Mouse (Mus musculus) liver, embryonic 14.5 days (tissue): ENCODE data around the gene Gm10073. TPM values are rescaled to one million over a fixed set of nuclear protein-coding genes. Genes with fewer than 3 reads are reported as not detected.
"Not testable (repeated sequence)": the region's sequence is repeated elsewhere in the genome, so short reads cannot be mapped to it uniquely, and the experiment has no call there.

ENCODE experiments used
- ATAC-seq: fragments of 200-750 bp; cut with Nextera tagmentation; 2 replicates; pipeline ENCODE4 v1.8.0; 2017; ENCODE audit warnings: moderate number of reproducible peaks, mild to moderate bottlenecking, moderate library complexity; ENCODE audit not compliant: insufficient read depth
- DNase-seq, 3 experiments: peaks; one replicate each; pipeline ENCODE4 v3.0.0-alpha.2; 2012 to 2013; ENCODE audit warnings: low read depth in 3 of 3, low spot score in 3 of 3
- H3K27ac ChIP-seq: fragments of 300-500 bp; sonication (generic); 2 replicates; pipeline ENCODE4 v1.5.1; 2014; ENCODE audit warnings: moderate library complexity, mild to moderate bottlenecking, control low read depth, inconsistent platforms
- H3K27me3 ChIP-seq: fragments of 300-500 bp; sonication (generic); 2 replicates; pipeline ENCODE4 v1.6.1; 2014; ENCODE audit warnings: mild to moderate bottlenecking, low read length, moderate library complexity; ENCODE audit not compliant: control insufficient read depth, insufficient read depth
- H3K36me3 ChIP-seq: fragments of 300-500 bp; sonication (generic); replicated peaks from 2 replicates; pipeline ENCODE4 v1.6.1; 2014; ENCODE audit warnings: low read depth; ENCODE audit not compliant: control insufficient read depth, insufficient read depth
- H3K4me1 ChIP-seq, 2 experiments: fragments of 200-500 bp in 1 of 2; fragments of 300-500 bp in 1 of 2; sonication (generic) in 1 of 2; replicated peaks; 2 replicates each; pipeline ENCODE4 v1.6.1; 2012 to 2014; ENCODE audit warnings: antibody characterized with exemption in 1 of 2, inconsistent platforms in 1 of 2, low read length in 1 of 2; ENCODE audit not compliant: control insufficient read depth in 2 of 2, insufficient read depth in 2 of 2
- H3K4me2 ChIP-seq: fragments of 300-500 bp; sonication (generic); 2 replicates; pipeline ENCODE4 v1.6.1; 2014; ENCODE audit warnings: low read depth, mild to moderate bottlenecking, control low read depth, moderate library complexity
- H3K4me3 ChIP-seq, 2 experiments: fragments of 200-500 bp in 1 of 2; fragments of 300-500 bp in 1 of 2; sonication (generic) in 1 of 2; 2 replicates each; pipeline ENCODE4 v1.5.1; 2012 to 2014; ENCODE audit warnings: low read depth in 2 of 2, low read length in 2 of 2, mild to moderate bottlenecking in 2 of 2, control low read depth in 1 of 2, inconsistent platforms in 1 of 2, moderate library complexity in 1 of 2; ENCODE audit not compliant: insufficient read depth in 1 of 2
- H3K9ac ChIP-seq: fragments of 300-500 bp; sonication (generic); replicated peaks from 2 replicates; pipeline ENCODE4 v1.6.1; 2014; ENCODE audit warnings: mild to moderate bottlenecking, control low read depth, moderate library complexity
- H3K9me3 ChIP-seq: fragments of 300-500 bp; sonication (generic); 2 replicates; pipeline ENCODE4 v1.6.1; 2016; ENCODE audit warnings: low read length, mixed read lengths; ENCODE audit not compliant: control insufficient read depth
- CTCF ChIP-seq: IDR thresholded peaks from 2 replicates; pipeline ENCODE4 v1.5.1; 2016; ENCODE audit warnings: antibody characterized with exemption, low read depth, control low read depth
- EP300 ChIP-seq: IDR thresholded peaks from 2 replicates; pipeline ENCODE4 v1.6.1; 2016; ENCODE audit warnings: antibody characterized with exemption, low read depth
- WGBS: fragments of 180-500 bp; shearing (Covaris S2); extraction: QIAGEN DNeasy Blood & Tissue Kit; methylation state at CpG from one replicate; pipeline ENCODE4 v1.1.7; 2014; ENCODE audit not compliant: insufficient replicate concordance; 5-methylcytosine and 5-hydroxymethylcytosine counted together
- polyA plus RNA-seq, 2 experiments: library from polyadenylated mRNA; depleted of rRNA in 1 of 2; stranded (reverse) in 1 of 2; unstranded in 1 of 2; fragments of >200 nt; fragmentation: Nextera tagmentation in 1 of 2; extraction: Ambion mirVana in 1 of 2; gene quantifications; 2 replicates each; pipeline versions ENCODE4 v1.2.1 to v1.2.3; 2012 to 2014

Gene Gm10073
- polyA plus RNA-seq (2012; rRNA removed), result 61.5 and 76.5 TPM in 2 replicates
- 8.8 and 12.3 TPM in 2 replicates for polyA plus RNA-seq (2014; fragmentation: Nextera tagmentation; extraction: Ambion mirVana)

DNA sequence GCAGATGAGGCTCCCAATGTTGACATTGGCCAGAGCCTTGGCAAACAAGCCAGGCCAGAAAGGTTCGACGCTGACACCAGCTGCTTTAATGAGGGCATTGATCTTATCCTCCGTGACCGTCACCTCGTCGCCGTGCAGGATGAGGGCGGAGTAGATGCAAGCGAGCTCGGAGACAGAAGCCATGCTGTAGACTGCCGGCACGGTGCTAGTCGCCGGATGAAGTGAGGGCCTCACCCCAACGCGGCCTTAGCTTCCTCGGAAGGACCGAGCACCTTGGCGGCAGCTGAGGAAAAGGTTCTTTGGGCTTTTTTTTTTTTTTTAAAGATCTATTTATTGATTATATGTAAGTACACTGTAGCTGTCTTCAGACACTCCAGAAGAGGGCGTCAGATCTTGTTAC lies at the start of gene Gm10073:
TSS of gene Gm10073 (minus strand) at position 294 of the 400 bp plus-strand sequence.
- DNase-seq, H3K36me3 ChIP-seq, H3K4me2 ChIP-seq, H3K9ac ChIP-seq, ATAC-seq, H3K4me3 ChIP-seq, H3K4me1 ChIP-seq, H3K9me3 ChIP-seq, H3K27me3 ChIP-seq, H3K27ac ChIP-seq: not testable (repeated sequence)
- WGBS, result 35% methylated on average over 20 of the region's 20 CpGs

- H3K4me1 ChIP-seq, result 0 out of 4 replicates have a peak, but pooled peaks cover 0 to 8% of the 10 kb centered on the region in 2 experiments
- no peak overlapping the region for H3K27ac ChIP-seq
- TF ChIP-seq CTCF, result no peak
- no peak for TF ChIP-seq EP300
Observed at GRCm38 (mm10) chr8:106623016-106623415, 49.8 kb upstream of the Gm10073 start.

GRCm38 (mm10) chr8:106620488-106620887 lies 47.2 kb upstream of the Gm10073 start:
- ATAC-seq (no peak), DNase-seq (no peak)
- no peak overlapping the region for H3K4me2 ChIP-seq
- TF ChIP-seq CTCF, result no peak
- TF ChIP-seq EP300, result no peak
- H3K36me3 ChIP-seq, result no peaks in the 10 kb centered on the region
- no peaks in the 10 kb centered on the region for H3K9me3 ChIP-seq
- no peak overlapping the region for H3K4me3 ChIP-seq
- no peak overlapping the region for H3K27ac ChIP-seq
- 67% methylated on average over 2 of the region's 2 CpGs for WGBS
- H3K9ac ChIP-seq, result no peak overlapping the region
- H3K27me3 ChIP-seq, result no peaks in the 10 kb centered on the region
- 0 out of 4 replicates have a peak, but pooled peaks cover 0 to 8% of the 10 kb centered on the region in 2 experiments for H3K4me1 ChIP-seq

More at GRCm38 (mm10) chr8:106623016-106623415, 49.8 kb upstream of the Gm10073 start:
- ATAC-seq, result no peak
- Histone ChIP-seq H3K4me3 (no peak overlapping the region), H3K4me2 (no peak overlapping the region), H3K36me3 (no peaks in the 10 kb centered on the region), H3K27me3 (no peaks in the 10 kb centered on the region), H3K9ac (no peak overlapping the region), H3K9me3 (no peaks in the 10 kb centered on the region)
- no peak for DNase-seq
- WGBS, result 44% methylated on average over 5 of the region's 5 CpGs

- Histone ChIP-seq H3K4me3 (no peak overlapping the region), H3K9ac (no peak overlapping the region), H3K27ac (no peak overlapping the region), H3K36me3 (no peaks in the 10 kb centered on the region), H3K9me3 (no peaks in the 10 kb centered on the region), H3K4me1 (0 out of 4 replicates have a peak, but pooled peaks cover 0 to 8% of the 10 kb centered on the region in 2 experiments), H3K4me2 (no peak overlapping the region), H3K27me3 (no peaks in the 10 kb centered on the region)
- TF ChIP-seq CTCF (no peak), EP300 (no peak)
- WGBS, result 35% methylated on average over 9 of the region's 9 CpGs
- ATAC-seq (peak; percentile 68), DNase-seq (peak in 1 of 3 experiments; percentile 36)
Observed at GRCm38 (mm10) chr8:106619549-106620245, 46.4 kb upstream of the Gm10073 start.

DNA sequence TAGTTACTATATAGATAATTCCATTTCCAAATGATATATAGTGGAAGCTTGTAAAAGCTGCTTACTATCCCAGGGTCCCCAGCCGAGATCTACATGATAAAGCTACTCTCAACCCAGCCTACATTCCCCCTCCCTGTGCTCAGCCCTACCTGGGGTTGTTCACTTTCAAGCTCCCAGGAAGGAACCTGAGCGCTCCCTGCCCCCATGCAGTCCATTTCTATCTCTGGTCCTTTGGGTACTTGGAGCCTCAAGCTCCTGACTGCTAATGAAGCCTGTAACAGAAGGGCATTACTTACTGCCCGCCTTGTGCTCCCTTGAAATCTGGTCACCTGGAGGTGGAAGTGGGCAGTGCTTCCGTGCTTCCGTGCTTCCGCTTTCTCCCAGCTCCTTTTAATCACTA lies 45.1 kb upstream of the Gm10073 start:
- DNase-seq, result no peak
- no peak overlapping the region for H3K4me3 ChIP-seq
- no peak overlapping the region for H3K9ac ChIP-seq
- H3K9me3 ChIP-seq, result no peaks in the 10 kb centered on the region
- no peak for ATAC-seq
- no peaks in the 10 kb centered on the region for H3K27me3 ChIP-seq
- H3K4me1 ChIP-seq, result 0 out of 4 replicates have a peak, but pooled peaks cover 0 to 8% of the 10 kb centered on the region in 2 experiments
- no peak overlapping the region for H3K4me2 ChIP-seq
- no peak overlapping the region for H3K27ac ChIP-seq
- 51% methylated on average over 6 of the region's 6 CpGs for WGBS
- H3K36me3 ChIP-seq, result no peaks in the 10 kb centered on the region
- TF ChIP-seq EP300 (no peak), CTCF (no peak)
